Mouse (Mus musculus): ENCODE measurements around the gene Alpk1.
"Not testable (repeated sequence)": the region's sequence is repeated elsewhere in the genome, so short reads cannot be mapped to it uniquely, and the experiment has no call there.

Gene Alpk1

GRCm38 (mm10) chr3:127790234-127791055 lies 10.1 kb upstream of the Alpk1 start:
- peak; percentile 21 to 45 for DNase-seq (ENCODE audit: low spot score in 2 of 2)

- DNase-seq (ENCODE audit: low spot score in 2 of 2), result peak; percentile 61 to 67
Observed at GRCm38 (mm10) chr3:127789500-127790191, 9.3 kb upstream of the Alpk1 start, which contains the start of gene Tifa. TSS of gene Tifa (plus strand) at chr3:127789805.

GRCm38 (mm10) chr3:127788919-127789318 lies 8.6 kb upstream of the Alpk1 start:
- DNase-seq (ENCODE audit: low spot score in 2 of 2), result no peak

- no peak for DNase-seq (ENCODE audit: low spot score in 2 of 2)
Observed at GRCm38 (mm10) chr3:127788038-127788437, 7.7 kb upstream of the Alpk1 start.

- no peak for DNase-seq (ENCODE audit: low spot score in 2 of 2)
Observed at GRCm38 (mm10) chr3:127787032-127787431, 6.7 kb upstream of the Alpk1 start.

- not testable (repeated sequence) for DNase-seq (ENCODE audit: low spot score in 2 of 2)
Observed at GRCm38 (mm10) chr3:127783680-127784079, 3.4 kb upstream of the Alpk1 start.

- DNase-seq (ENCODE audit: low spot score in 2 of 2), result no peak
Observed at GRCm38 (mm10) chr3:127782921-127783320, 2.6 kb upstream of the Alpk1 start.

- no peak for DNase-seq (ENCODE audit: low spot score in 2 of 2)
Observed at GRCm38 (mm10) chr3:127780921-127781320, 594 bp upstream of the Alpk1 start.

GRCm38 (mm10) chr3:127769146-127769545 lies 11.2 kb downstream of the Alpk1 start:
- no peak for DNase-seq (ENCODE audit: low spot score in 2 of 2)

GRCm38 (mm10) chr3:127765971-127766370 lies 14.4 kb downstream of the Alpk1 start:
- no peak for DNase-seq (ENCODE audit: low spot score in 2 of 2)

GRCm38 (mm10) chr3:127764541-127764940 lies 15.8 kb downstream of the Alpk1 start:
- DNase-seq (ENCODE audit: low spot score in 2 of 2), result no peak

- peak; percentile 63 to 78 for DNase-seq (ENCODE audit: low spot score in 2 of 2)
Observed at GRCm38 (mm10) chr3:127763076-127763612, 17.2 kb downstream of the Alpk1 start.

- no peak for DNase-seq (ENCODE audit: low spot score in 2 of 2)
Observed at GRCm38 (mm10) chr3:127762403-127762802, 17.9 kb downstream of the Alpk1 start.

- no peak for DNase-seq (ENCODE audit: low spot score in 2 of 2)
Observed at GRCm38 (mm10) chr3:127759212-127759611, 21.1 kb downstream of the Alpk1 start.

- DNase-seq (ENCODE audit: low spot score in 2 of 2), result no peak
Observed at GRCm38 (mm10) chr3:127758806-127759205, 21.5 kb downstream of the Alpk1 start.

- DNase-seq (ENCODE audit: low spot score in 2 of 2), result no peak
Observed at GRCm38 (mm10) chr3:127757886-127758301, 22.4 kb downstream of the Alpk1 start.

GRCm38 (mm10) chr3:127756458-127756857 lies 23.9 kb downstream of the Alpk1 start:
- DNase-seq (ENCODE audit: low spot score in 2 of 2), result no peak

GRCm38 (mm10) chr3:127749981-127750562 lies 30.3 kb downstream of the Alpk1 start:
- no peak for DNase-seq (ENCODE audit: low spot score in 2 of 2)

- no peak for DNase-seq (ENCODE audit: low spot score in 2 of 2)
Observed at GRCm38 (mm10) chr3:127749266-127749665, 31.1 kb downstream of the Alpk1 start.

GRCm38 (mm10) chr3:127748644-127749043 lies 31.7 kb downstream of the Alpk1 start:
- DNase-seq (ENCODE audit: low spot score in 2 of 2), result no peak

- no peak for DNase-seq (ENCODE audit: low spot score in 2 of 2)
Observed at GRCm38 (mm10) chr3:127745911-127746640, 34.3 kb downstream of the Alpk1 start.

- no peak for DNase-seq (ENCODE audit: low spot score in 2 of 2)
Observed at GRCm38 (mm10) chr3:127745504-127745903, 34.8 kb downstream of the Alpk1 start.
